Mouse (Mus musculus) lung, postnatal 4 days (tissue): ENCODE results near the gene Pyurf.

Source experiments
- DNase-seq, 2 experiments: peaks; one replicate each; pipeline ENCODE4 v3.0.0; 2021

The Pyurf gene

DNA sequence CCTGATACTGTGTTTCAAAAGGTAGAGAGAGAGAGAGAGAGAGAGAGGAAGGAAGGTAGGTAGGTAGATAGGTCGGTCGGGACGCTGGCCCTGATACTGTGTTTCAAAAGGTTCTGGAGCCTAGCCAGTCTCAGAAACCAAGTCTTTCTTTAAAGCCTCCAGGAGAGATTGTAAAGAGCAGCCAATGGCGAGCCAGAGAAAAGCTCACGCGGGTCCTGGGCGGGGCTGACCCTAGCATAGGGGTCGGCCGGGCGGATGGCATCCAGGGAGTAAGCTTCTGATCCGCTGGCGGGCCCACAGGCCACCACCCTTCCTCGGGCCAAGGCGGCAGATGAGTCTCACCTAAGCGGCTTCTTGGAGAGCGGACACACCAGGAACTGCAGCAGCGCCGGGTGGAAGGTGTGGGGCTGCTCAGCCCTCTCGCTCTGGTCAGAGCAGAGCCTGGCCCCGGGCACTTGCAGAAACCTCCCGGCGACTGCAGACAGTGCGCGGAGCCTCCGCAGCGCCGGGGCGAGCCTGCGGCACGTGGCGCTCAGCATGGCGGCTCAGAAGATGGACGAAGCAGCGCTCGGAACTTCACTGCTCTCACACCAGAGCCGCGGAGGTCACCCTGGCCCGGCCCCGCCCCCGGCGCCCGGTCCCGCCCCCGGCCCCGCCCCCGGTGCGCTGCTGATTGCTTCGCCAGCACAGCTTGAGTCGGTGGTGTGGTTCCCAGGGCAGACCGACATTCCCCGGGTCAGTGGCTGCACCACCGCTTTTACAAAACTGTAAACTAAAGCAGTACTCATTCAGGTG, at the start of gene Pyurf:
Pyurf (minus strand) TSS at position 612 of the 795 bp plus-strand sequence.
- peak; percentile 88 to 90 for DNase-seq

DNA sequence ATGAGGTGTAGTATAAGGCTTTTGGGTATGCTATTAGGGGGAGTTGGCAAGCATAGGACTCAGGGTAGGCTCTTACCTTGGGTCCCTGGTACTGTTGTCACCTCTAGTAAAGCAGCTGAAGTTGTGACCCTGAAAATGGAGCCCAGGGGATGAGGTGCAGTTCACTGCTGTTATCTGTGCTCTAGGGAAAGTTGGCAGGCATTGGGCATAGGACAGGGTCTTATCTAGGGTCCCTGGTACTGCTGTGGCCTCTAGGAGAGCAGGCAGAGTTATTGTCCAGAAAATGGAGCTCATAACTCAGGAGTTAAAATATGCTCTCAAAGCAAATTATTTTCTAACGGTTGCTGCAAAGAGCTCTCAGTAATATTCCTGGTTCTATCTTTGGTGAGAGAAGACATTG, 29.5 kb upstream of the Pyurf start:
- no peak for DNase-seq

DNA sequence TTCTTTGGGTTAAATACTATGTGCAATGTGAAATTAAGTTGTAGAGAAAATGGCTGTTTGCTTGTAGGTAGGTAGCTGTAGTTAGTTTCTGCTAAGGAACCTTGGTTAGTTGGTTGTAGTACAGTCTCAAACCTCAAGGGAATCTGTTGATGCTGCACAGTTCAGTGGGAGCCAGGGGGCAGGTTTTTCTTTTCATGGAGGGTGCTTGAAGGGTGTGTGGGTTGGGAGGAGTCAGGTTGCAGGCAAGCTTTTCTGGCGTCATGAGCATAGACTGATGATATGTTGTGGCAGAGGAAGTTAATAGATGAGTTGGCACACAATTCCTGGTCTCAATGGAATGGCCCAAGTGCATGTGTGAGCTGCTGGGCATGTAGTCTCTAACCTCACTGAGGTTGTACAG, 19.8 kb upstream of the Pyurf start:
- DNase-seq = no peak

DNA sequence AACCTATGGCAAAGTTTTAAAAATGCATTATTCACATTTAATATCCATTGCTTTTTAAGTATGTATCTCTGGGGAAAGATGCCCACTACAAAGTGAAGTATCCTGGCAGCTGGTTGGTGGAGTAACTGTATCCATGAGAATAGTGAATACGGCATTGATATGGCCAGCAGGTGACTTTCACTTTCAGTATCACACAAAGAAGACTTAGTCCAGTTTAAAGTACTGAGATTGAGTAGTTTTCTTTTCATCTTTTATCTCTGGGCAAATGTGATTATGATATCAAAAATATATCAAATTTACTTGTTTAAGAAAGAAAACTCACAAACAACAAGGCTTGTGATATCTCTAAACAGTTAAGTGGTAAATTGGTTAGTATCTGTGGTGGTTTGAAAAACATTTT, 14.8 kb upstream of the Pyurf start:
- DNase-seq = no peak

DNA sequence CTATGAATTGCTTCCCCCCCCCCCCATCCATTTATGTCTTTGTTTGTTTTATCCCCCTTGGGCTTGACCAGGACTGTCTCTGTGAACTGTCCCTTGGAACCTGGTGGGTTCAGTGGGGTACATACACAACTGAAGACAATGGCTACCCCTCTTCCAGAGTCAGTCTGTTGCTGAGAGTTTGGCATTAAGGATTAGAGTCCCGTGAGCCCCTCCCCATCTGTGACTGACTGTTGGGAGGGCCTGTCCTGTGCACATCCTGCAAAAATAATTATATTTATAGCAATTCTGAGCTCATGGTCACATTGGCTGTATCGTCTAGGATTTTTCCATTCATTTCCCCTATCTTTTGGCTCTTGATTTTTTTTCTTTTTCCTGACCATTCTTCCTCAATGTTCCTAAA, 11.8 kb upstream of the Pyurf start:
- peak in 1 of 2 experiments; percentile 23 for DNase-seq

DNA sequence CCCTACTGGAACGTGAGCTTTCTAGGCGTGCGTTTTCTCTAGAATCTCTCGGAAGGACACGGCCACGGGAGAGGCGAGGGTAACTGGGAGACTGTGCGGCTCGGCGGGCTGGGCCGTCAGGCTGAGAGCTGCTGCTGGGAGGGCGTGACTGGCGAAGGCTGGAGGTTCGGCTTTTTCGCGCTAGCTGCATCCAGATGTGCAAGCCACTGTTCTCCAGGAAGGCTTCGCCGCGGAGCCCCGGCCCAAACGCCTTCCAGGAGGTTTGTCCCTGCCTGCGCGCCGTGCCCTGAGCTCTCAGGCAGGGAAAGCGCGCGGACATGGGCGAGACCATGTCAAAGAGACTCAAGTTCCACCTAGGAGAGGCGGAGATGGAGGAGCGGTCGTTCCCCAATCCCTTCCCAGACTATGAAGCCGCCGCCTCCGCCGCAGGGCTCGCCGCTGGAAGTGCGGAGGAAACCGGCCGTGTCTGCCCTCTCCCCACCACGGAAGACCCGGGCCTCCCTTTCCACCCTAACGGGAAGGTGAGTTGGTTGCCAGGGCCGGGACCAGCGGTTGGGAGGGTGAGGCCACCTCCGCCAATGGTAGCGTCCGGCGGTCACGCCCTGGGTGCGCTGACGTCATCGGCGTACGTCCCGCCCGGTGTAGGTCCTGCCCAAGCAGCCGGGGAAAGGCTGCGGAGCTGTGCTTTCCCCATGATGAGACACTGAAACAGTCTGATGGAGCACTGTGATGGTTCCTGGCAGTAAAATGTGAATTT, 11.0 kb upstream of the Pyurf start:
- DNase-seq = peak; percentile 97

DNA sequence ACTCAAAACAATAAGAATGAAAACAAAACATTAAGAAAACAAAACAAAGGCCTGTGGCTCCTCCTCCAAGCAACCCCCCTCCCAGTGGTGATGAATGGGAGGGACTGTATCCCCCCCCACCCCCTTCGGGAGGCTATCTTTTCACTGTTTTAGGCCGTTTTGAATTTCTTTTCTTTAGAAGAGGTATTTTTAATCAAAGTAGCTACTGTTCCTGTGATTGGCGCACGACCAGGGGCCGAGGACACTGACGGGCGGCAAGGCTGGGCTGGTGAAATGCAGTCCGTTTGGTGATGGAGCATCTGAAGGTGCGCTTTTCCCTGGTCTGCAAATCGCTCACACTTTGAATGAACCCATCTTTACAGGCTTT, 10.5 kb upstream of the Pyurf start, which contains the start of gene Lancl2:
Lancl2 (plus strand) TSS at position 165 of the 367 bp plus-strand sequence.
- DNase-seq = no peak

DNA sequence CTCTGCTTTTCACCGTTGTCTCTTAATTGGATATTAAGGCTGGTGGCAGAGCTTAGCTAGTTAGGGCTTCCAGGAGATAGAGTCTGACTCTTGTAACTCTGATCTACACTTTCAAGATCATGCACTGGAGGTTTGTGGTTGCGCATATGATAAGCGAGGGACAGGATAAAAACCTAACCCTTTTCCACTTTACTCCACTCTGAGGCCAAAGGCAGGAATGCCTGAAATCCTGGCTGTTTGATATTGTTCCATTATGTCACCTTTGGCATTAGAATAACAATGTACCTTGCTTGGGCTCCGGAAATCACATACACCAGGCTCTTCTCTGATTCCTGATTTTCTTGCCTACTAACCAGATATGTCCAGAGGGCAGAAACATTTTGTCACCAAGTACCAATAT, 9.8 kb upstream of the Pyurf start:
- no peak for DNase-seq

DNA sequence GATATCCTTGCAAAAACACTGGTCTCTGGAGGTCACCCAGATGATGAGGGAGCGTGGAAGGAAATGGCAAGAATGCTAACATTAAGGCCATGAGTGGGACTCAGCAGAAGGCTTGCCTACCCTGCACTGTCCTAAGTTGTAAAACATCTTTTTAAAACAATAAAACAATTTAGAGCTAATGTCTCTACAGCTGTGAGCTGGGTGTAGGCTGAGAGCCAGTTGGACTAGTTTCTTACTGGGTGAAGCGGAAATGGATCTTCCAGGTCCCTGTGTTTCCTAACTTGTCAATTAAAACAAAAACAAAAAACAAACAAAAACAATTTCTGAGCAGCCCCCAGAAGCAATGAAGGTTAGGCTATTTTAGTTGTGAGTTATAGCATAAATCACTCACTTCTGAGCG, 1.2 kb upstream of the Pyurf start:
- DNase-seq = no peak

DNA sequence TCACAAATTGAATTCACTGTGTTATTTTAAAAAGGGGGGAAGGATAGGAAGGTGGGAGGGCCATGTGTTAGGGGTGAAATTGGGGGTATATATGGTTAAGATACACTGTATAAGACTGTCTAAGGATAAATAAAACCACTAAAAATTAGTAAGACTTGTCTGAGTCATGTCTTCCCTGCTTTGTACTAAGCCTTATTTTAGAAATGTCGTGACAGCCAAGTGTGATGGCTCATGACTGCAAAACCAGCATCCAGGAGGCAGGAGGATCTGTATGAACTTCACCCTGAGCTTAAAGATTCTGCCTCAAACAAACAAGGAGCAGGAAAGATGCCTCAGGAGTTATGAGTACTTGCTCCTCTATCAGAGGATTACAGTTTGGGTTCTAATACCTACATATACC, 7.7 kb downstream of the Pyurf start:
- DNase-seq = no peak

DNA sequence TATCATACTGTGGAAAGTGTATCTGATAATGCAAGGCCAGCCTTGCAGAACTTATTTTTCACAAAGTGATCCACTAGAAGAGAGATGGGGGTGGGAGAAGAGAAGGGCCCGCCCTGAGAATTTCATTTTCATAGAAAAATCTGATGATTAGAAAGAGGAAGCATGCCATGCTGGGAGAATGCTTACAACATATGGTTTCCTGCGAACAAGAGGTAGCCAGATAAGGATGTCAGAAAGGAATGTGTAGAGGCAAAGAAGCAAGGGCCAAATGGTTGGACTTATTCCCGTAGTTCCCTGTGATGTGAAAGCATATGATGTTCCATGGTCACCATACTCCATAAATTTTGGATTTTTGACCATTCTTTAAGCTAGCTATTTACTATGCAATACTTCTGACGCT, 30.6 kb downstream of the Pyurf start:
- no peak for DNase-seq

DNA sequence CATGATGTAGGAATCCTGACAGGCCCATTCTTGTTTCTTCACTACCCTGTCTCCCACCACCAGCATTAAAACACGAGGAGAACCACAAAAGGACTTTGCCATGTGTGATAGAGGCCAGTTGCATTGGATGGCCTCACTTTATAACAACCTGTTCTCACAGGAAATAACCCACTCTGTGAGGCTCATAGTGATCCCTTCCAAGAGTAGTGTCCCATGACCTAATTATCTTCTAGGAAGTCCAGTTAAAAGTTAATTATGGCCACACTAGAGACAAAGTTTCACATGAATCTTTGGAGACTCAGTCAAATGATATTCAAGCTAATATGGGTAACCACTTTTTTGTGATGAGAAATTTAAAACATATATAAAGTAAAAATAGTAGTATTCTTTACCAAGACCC, 44.6 kb downstream of the Pyurf start:
- DNase-seq = no peak

DNA sequence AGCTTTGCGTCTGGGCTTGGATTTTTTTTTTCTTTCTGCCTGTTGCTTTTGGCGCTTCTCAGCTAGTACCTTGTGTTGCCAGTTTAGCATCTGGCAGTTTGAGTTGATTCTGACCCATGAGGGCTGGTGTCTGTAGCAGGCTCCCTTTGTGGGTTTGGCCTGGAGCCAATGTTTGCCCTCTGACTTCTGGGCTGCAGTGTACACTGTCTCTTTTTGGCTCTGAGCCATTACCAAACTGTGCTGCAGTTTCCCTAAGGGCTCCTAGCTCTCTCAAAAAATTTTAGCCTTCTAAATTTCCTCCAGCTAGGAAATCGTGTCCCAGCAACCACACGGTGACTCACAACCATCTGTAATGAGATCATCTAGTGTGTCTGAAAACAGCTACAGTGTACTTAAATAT, 50.1 kb downstream of the Pyurf start:
- DNase-seq = peak; percentile 39 to 58

DNA sequence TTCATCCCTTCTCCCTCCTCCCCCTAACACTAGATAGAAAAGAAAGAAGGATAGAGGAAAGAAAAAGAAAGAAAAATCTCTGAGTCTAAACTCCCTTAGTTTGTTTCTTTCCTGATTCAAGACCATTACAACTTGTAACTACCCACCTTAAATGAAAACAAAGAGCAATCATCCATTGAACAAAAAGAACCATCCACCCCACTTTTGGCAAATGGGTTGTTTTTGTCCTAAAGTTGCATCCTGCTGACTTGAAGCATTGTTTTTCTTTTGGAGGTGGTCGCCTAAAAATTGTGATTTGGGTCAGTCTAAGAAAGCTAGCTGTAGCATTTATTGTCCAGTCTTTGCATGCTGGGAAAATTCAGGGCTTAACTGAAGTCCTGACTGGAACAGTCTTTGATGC, 52.3 kb downstream of the Pyurf start:
- no peak for DNase-seq
